Mouse (Mus musculus): ENCODE measurements around the gene Eif3f. TPM values are rescaled to one million over a fixed set of nuclear protein-coding genes. Genes with fewer than 3 reads are reported as not detected.
A peak's percentile ranks its signal among the peaks of the same experiment; 100 is the strongest.

Eif3f gene
- total RNA-seq, 2 experiments from 2014 or later: 97.5 to 98.9 TPM

DNA sequence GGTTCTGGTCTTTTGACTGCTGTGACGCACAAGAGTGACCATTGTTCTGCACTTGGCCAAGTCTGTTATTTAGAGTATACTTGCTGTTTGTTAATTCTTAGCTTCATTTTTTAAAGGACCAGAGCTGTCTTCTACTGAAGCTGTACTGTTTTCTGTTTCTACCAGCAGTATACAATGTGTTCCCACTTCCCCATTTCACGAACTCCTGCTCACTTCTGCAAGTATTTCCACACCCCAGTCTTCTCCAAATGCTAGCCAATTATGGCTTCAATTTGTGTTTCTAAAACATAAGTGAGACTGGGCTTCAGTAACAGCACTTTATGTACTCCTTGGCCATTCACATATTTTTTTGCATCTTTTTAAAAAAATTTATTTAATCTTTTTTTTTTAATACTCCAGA is 23.5 kb downstream of the Eif3f start:
- DNase-seq (ENCODE audit: low spot score in 2 of 2): no peak
- intact Hi-C loops (cut with DNase I): no loop called here

DNA sequence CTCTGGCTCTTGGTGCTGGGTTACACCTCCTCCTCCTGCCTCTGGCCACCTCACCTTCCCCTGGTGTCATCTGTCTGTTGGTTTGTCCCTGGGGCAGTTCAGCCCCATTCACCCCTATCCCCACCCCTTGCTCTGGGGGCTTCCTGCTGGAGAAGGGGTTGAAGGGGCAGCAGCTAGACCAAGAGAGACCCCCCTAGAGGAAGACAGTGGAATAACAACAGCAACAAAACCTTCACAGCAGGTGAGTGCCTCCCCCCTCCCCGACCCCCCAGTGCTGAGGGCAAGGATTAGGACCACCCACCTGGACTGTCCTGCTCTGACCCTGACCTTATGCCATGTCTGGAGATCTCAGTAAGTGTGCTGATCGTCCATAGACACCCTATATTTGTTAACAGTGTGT is 31.8 kb downstream of the Eif3f start:
- intact Hi-C loops (cut with DNase I): loop anchor here (2.0 to 10.0 kb wide), 2 partner anchors 55 to 479 kb away; no protein-coding TSS in a partner anchor
- DNase-seq (ENCODE audit: low spot score in 2 of 2): no peak

DNA sequence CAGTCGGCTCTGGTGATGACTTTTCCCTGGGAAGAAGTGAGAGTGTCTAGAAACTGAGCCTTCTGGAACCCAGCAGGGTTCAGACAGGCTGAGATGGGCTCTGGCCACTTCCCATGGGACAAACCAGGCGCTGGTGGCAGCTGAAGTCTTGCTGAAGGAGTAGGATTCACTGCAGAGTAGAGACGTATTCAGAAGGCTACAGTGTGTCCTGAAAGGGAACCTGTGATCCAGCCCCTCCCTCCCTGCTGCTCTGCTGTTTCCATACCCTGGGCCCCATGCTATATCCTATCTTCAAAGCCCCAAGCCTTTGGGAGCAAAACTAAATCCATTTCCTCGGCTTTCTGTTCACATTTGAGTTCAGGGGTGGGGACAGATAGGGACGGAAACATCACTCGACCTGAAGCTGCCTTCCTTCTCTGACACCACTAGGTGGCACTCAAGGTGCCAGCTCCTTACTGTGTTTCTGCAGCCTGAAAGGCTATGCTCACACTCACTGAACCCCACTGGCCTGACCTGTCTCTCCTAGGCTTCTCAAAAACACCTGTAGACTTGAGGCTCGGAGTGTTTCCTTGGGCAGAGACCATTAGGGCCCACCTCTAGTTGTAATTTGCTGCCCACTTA is 32.6 kb downstream of the Eif3f start:
- peak; percentile 71 to 76 for DNase-seq (ENCODE audit: low spot score in 2 of 2)
- intact Hi-C loops (cut with DNase I): loop anchor here (2.0 to 10.0 kb wide), 2 partner anchors 54 to 478 kb away; no protein-coding TSS in a partner anchor

DNA sequence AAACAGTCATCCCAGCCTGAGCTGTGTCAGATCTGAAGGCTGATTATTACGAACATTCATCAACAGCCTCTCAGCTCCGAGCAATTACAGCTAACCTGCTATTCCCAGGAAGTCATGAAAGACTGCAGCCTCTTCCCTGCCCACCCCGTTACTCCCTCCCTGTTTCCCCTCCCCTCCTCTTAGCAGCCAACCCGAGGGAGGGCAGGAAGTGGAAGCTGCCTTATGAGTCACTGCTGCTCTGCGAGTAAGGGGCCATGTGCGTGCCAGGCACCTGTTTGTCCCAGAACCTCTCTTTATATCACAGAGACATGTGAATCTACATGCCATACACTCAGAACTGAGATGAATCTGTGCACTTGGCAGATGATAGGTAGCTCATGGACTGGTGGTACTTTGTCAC is 34.0 kb downstream of the Eif3f start:
- intact Hi-C loops (cut with DNase I): loop anchor here (10.0 kb wide), 1 partner anchor 477 kb away; no protein-coding TSS in a partner anchor
- no peak for DNase-seq (ENCODE audit: low spot score in 2 of 2)

DNA sequence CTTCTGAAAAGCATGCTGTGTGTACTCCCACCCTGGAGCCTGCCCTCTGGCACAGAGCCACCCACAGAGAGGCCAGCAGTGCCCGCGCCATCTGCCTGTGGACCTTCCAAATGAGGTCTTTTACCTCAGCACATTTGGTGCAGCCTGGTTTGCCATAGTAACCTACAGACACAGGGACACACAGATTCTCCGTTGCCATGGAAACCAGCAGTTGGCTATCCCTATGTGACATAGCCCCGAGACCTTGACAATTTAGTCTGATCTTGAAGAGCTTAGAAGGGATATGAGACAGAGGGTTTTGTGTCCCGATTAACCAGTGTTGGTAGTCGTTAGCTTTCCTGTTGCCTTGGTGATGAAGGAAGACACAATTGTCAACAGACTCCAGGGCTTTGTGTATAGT is 38.1 kb downstream of the Eif3f start:
- DNase-seq (ENCODE audit: low spot score in 2 of 2): peak in 1 of 2 experiments; percentile 72
- intact Hi-C loops (cut with DNase I): no loop called here

DNA sequence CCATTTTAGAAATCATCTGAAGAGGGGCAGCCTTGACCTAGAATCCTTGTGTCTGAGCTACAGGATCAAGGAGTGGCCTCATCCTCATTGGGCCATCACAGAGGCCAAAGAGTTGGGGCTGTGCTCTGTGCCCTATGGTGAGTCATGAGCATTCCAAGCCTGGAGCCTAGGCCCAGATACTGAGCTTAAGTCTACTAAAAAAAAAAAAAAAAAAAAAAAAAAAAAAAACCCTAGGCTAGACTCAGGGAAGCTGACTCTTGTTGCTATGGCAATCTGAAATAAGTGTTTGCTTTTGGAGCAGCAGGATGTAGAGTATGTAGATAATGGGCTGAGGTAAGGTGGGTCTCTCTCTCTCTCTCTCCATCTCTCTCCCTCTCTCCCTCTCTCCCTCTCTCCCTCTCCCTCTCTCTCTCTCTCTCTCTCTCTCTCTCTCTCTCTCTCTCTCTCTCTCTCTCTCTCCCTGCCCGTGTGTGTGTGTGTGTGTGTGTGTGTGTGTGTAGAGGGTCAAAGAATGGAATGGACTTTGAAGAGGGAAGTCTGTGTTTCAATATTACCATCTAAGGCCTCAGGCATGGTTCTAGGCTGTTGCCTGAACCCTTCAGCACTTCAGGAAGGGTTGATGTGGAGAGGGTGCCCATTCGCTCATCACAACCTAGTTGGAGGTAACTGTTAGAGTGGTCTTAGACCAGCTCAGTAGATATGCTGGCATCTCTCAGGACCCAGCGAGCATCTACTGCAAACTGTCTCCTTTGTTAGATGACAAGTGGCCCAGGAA is 51.9 kb downstream of the Eif3f start:
- no peak for DNase-seq (ENCODE audit: low spot score in 2 of 2)

DNA sequence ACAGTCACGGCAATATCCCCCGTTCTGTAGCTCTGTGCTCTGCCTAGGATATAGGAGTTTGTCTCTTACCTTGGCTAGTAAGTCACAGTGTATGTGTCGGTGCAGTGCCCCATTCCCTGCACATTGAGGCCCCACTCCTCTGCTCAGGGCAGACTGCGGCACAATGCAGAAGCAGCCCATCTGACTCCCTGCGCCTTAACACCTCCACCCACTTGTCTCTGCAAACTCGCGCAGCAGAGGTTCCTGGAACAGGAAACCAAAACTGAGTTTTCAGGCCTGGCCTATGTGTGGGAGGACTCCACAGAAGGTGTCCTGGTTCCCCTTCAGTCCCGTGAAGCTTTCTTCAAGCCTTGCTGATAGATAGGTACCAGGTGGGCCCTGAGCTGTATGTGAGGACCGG is 57.0 kb downstream of the Eif3f start:
- peak; percentile 66 to 77 for DNase-seq (ENCODE audit: low spot score in 2 of 2)
- intact Hi-C loops (cut with DNase I): no loop called here

More for the DNA sequence above, 51.9 kb downstream of the Eif3f start:
- intact Hi-C loops (cut with DNase I): no loop called here

Other genes starting within 250 kb of the Eif3f start
- gene Olfr512, start 221.1 kb upstream of the Eif3f start, total RNA-seq (2021): not detected
- not detected for gene Olfr513, start 183.4 kb upstream of the Eif3f start, total RNA-seq (2021)
- gene Olfr514, start 108.4 kb upstream of the Eif3f start, total RNA-seq (2021): not detected
- not detected for gene Olfr516, start 83.9 kb upstream of the Eif3f start, total RNA-seq (2021)
- gene Olfr517, start 62.0 kb upstream of the Eif3f start, total RNA-seq (2021): not detected
- gene Olfr518, start 49.4 kb upstream of the Eif3f start, total RNA-seq (2021): not detected
- not detected for gene Olfr519, start 40.0 kb upstream of the Eif3f start, total RNA-seq (2021)
- gene Nlrp10, start 4.2 kb upstream of the Eif3f start, total RNA-seq (2021): under 1 TPM; 0.33 to 0.61 TPM
- 100 to 1,000 TPM; 140 to 148 TPM for gene Tub, start 15.9 kb downstream of the Eif3f start, total RNA-seq (2021)
- 10 to 100 TPM; 49.3 to 53.5 TPM for gene Ric3, start 148.9 kb downstream of the Eif3f start, total RNA-seq (2021)
- 10 to 100 TPM; 14.6 to 17.5 TPM for gene Lmo1, start 240.8 kb downstream of the Eif3f start, total RNA-seq (2021)